Mouse (Mus musculus) brain, embryonic 14.5 days (tissue): ENCODE results near the gene Atp8b5.

Experiments
- CTCF ChIP-seq: fragments of 200-500 bp; IDR thresholded peaks from 2 replicates; pipeline ENCODE4 v1.5.1; 2012; ENCODE audit warnings: inconsistent platforms, mild to moderate bottlenecking, moderate library complexity, borderline replicate concordance; ENCODE audit not compliant: insufficient read depth, insufficient read length; ENCODE audit errors: extremely low read depth
- POLR2A ChIP-seq: fragments of 200-500 bp; IDR thresholded peaks from 2 replicates; pipeline ENCODE4 v1.6.1; 2012; ENCODE audit warnings: mild to moderate bottlenecking, inconsistent platforms, borderline replicate concordance; ENCODE audit not compliant: poor library complexity, insufficient read depth, insufficient read length, severe bottlenecking; ENCODE audit errors: extremely low read depth

DNA sequence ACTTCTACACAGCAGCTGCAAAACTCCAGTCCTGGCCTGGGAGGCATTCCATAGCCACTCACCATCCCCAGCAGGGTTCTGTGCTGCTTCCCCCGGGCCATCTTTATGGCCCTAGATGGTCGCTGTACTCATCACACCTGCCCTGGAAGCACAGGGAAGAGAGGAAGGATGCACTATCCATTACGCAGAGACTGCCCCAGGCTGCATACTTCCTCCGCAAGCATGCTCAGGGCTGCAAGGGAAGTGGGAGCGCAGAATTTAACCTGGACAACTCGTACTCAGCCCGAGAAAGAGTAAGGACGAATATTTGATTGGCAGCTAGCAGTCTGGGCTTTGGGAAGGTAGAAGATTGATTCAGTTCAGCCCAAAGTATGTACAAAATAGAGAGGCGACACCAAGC lies 128.9 kb downstream of the Atp8b5 start:
- TF ChIP-seq CTCF (no peak), POLR2A (no peak)
